Mouse (Mus musculus): ENCODE results near the gene Grhl1.

- TF ChIP-seq POLR2A (IDR thresholded peaks at IDR 0.05; ENCODE audit: control insufficient read depth, extremely low read depth, insufficient read depth, low read length, poor library complexity) (0 out of 2 replicates have a peak, but pooled peaks have one; percentile 2), CTCF (IDR thresholded peaks at IDR 0.05; ENCODE audit: borderline replicate concordance, control insufficient read depth, extremely low read depth, insufficient read depth, low read length, poor library complexity) (peak; percentile 47; the same call in 1 of the 2 replicates)
These were observed 79.0 kb downstream of the Grhl1 start, which contains the start of gene Klf11 for GRCm38 (mm10) chr12:24651063-24651557.
